Mouse (Mus musculus): ENCODE data around the gene Pgap2.

Gene Pgap2

GRCm38 (mm10) chr7:102266401-102267042 lies 56.5 kb downstream of the Pgap2 start:
- no peaks in the 10 kb centered on the region for H3K9me3 ChIP-seq (ENCODE audit: low read length)
- H3K27me3 ChIP-seq (ENCODE audit: insufficient read depth, low read length) = peaks cover 38% of the 10 kb centered on the region
- peaks cover 21% of the 10 kb centered on the region for H3K4me1 ChIP-seq (replicated peaks; ENCODE audit: low read depth, low read length)
- peak overlapping the region; percentile 98 for H3K4me3 ChIP-seq (replicated peaks; ENCODE audit: low read length)
- H3K36me3 ChIP-seq (ENCODE audit: insufficient read depth, low read length) = no peaks in the 10 kb centered on the region
- TF ChIP-seq CTCF (conservative IDR thresholded peaks at IDR 0.05; ENCODE audit: low read length) (no peak), NANOG (IDR thresholded peaks at IDR 0.05; ENCODE audit: borderline replicate concordance, low read length) (no peak), POU5F1 (IDR thresholded peaks at IDR 0.05; ENCODE audit: borderline replicate concordance, low read length) (no peak)

- TF ChIP-seq POU5F1 (IDR thresholded peaks at IDR 0.05; ENCODE audit: borderline replicate concordance, low read length) (no peak), CTCF (conservative IDR thresholded peaks at IDR 0.05; ENCODE audit: low read length) (peak; percentile 77)
- Histone ChIP-seq H3K9me3 (ENCODE audit: low read length) (no peaks in the 10 kb centered on the region), H3K27me3 (ENCODE audit: insufficient read depth, low read length) (peaks cover 38% of the 10 kb centered on the region), H3K4me1 (replicated peaks; ENCODE audit: low read depth, low read length) (peaks cover 21% of the 10 kb centered on the region), H3K4me3 (replicated peaks; ENCODE audit: low read length) (peak overlapping the region; percentile 98), H3K36me3 (ENCODE audit: insufficient read depth, low read length) (no peaks in the 10 kb centered on the region)
Observed at GRCm38 (mm10) chr7:102267113-102267579, 57.1 kb downstream of the Pgap2 start.

- Histone ChIP-seq H3K27me3 (ENCODE audit: insufficient read depth, low read length) (peaks cover 38% of the 10 kb centered on the region), H3K4me1 (replicated peaks; ENCODE audit: low read depth, low read length) (peaks cover 25% of the 10 kb centered on the region), H3K9me3 (ENCODE audit: low read length) (no peaks in the 10 kb centered on the region), H3K36me3 (ENCODE audit: insufficient read depth, low read length) (no peaks in the 10 kb centered on the region), H3K4me3 (replicated peaks; ENCODE audit: low read length) (peak within 1 kb of the TSS; percentile 98)
- TF ChIP-seq NANOG (IDR thresholded peaks at IDR 0.05; ENCODE audit: borderline replicate concordance, low read length) (no peak), CTCF (conservative IDR thresholded peaks at IDR 0.05; ENCODE audit: low read length) (no peak), POU5F1 (IDR thresholded peaks at IDR 0.05; ENCODE audit: borderline replicate concordance, low read length) (no peak)
Observed at GRCm38 (mm10) chr7:102267601-102268394, 57.8 kb downstream of the Pgap2 start, which contains the start of gene Stim1. Gene Stim1 (plus strand): TSS chr7:102267806.

- H3K36me3 ChIP-seq (ENCODE audit: insufficient read depth, low read length) = no peaks in the 10 kb centered on the region
- H3K4me3 ChIP-seq (replicated peaks; ENCODE audit: low read length) = peak overlapping the region; percentile 98
- peaks cover 25% of the 10 kb centered on the region for H3K4me1 ChIP-seq (replicated peaks; ENCODE audit: low read depth, low read length)
- H3K9me3 ChIP-seq (ENCODE audit: low read length) = no peaks in the 10 kb centered on the region
- TF ChIP-seq POU5F1 (IDR thresholded peaks at IDR 0.05; ENCODE audit: borderline replicate concordance, low read length) (no peak), NANOG (IDR thresholded peaks at IDR 0.05; ENCODE audit: borderline replicate concordance, low read length) (no peak), CTCF (conservative IDR thresholded peaks at IDR 0.05; ENCODE audit: low read length) (no peak)
- H3K27me3 ChIP-seq (ENCODE audit: insufficient read depth, low read length) = peaks cover 38% of the 10 kb centered on the region
Observed at GRCm38 (mm10) chr7:102268395-102268748, 58.4 kb downstream of the Pgap2 start.

- no peak for TF ChIP-seq CTCF (conservative IDR thresholded peaks at IDR 0.05; ENCODE audit: low read length)
- no peak for TF ChIP-seq POU5F1 (IDR thresholded peaks at IDR 0.05; ENCODE audit: borderline replicate concordance, low read length)
- no peak for TF ChIP-seq NANOG (IDR thresholded peaks at IDR 0.05; ENCODE audit: borderline replicate concordance, low read length)
- Histone ChIP-seq H3K9me3 (ENCODE audit: low read length) (no peaks in the 10 kb centered on the region), H3K4me3 (replicated peaks; ENCODE audit: low read length) (no peak overlapping the region), H3K36me3 (ENCODE audit: insufficient read depth, low read length) (no peaks in the 10 kb centered on the region), H3K27me3 (ENCODE audit: insufficient read depth, low read length) (peaks cover 24% of the 10 kb centered on the region), H3K4me1 (replicated peaks; ENCODE audit: low read depth, low read length) (peaks cover 16% of the 10 kb centered on the region)
Observed at GRCm38 (mm10) chr7:102272422-102272948, 62.5 kb downstream of the Pgap2 start.

GRCm38 (mm10) chr7:102281403-102281802 lies 71.4 kb downstream of the Pgap2 start:
- no peaks in the 10 kb centered on the region for H3K36me3 ChIP-seq (ENCODE audit: insufficient read depth, low read length)
- no peak overlapping the region for H3K4me3 ChIP-seq (replicated peaks; ENCODE audit: low read length)
- H3K27me3 ChIP-seq (ENCODE audit: insufficient read depth, low read length) = no peaks in the 10 kb centered on the region
- no peaks in the 10 kb centered on the region for H3K4me1 ChIP-seq (replicated peaks; ENCODE audit: low read depth, low read length)
- TF ChIP-seq CTCF (conservative IDR thresholded peaks at IDR 0.05; ENCODE audit: low read length) (no peak), POU5F1 (IDR thresholded peaks at IDR 0.05; ENCODE audit: borderline replicate concordance, low read length) (no peak), NANOG (IDR thresholded peaks at IDR 0.05; ENCODE audit: borderline replicate concordance, low read length) (no peak)
- no peaks in the 10 kb centered on the region for H3K9me3 ChIP-seq (ENCODE audit: low read length)

- Histone ChIP-seq H3K4me1 (replicated peaks; ENCODE audit: low read depth, low read length) (no peaks in the 10 kb centered on the region), H3K36me3 (ENCODE audit: insufficient read depth, low read length) (no peaks in the 10 kb centered on the region), H3K27me3 (ENCODE audit: insufficient read depth, low read length) (no peaks in the 10 kb centered on the region), H3K4me3 (replicated peaks; ENCODE audit: low read length) (no peak overlapping the region), H3K9me3 (ENCODE audit: low read length) (no peaks in the 10 kb centered on the region)
- TF ChIP-seq NANOG (IDR thresholded peaks at IDR 0.05; ENCODE audit: borderline replicate concordance, low read length) (no peak), POU5F1 (IDR thresholded peaks at IDR 0.05; ENCODE audit: borderline replicate concordance, low read length) (no peak), CTCF (conservative IDR thresholded peaks at IDR 0.05; ENCODE audit: low read length) (no peak)
Observed at GRCm38 (mm10) chr7:102282261-102282660, 72.3 kb downstream of the Pgap2 start.

Data from E14TG2a.4 (cell line).